Mouse (Mus musculus) myocyte (in vitro differentiated cells): ENCODE data around the gene Hint1. TPM values are rescaled to one million over a fixed set of nuclear protein-coding genes. Genes with fewer than 3 reads are reported as not detected.

Source experiments
- H3K27me3 ChIP-seq: one replicate; pipeline ENCODE4 v1.6.1; 2011; ENCODE audit not compliant: control insufficient read depth, insufficient read depth, insufficient read length
- H3K36me3 ChIP-seq: one replicate; pipeline ENCODE4 v1.6.1; 2011; ENCODE audit not compliant: control insufficient read depth, insufficient read depth
- H3K4me2 ChIP-seq: one replicate; pipeline ENCODE4 v1.6.1; 2011; ENCODE audit warnings: low read depth, control low read depth
- H3K4me3 ChIP-seq: one replicate; pipeline ENCODE4 v1.5.1; 2011; ENCODE audit warnings: mild to moderate bottlenecking, control low read depth, moderate library complexity
- H3K79me2 ChIP-seq: one replicate; pipeline ENCODE4 v1.6.1; 2011; ENCODE audit not compliant: control insufficient read depth, insufficient read depth
- H3ac ChIP-seq: one replicate; pipeline ENCODE4 v1.6.1; 2011; ENCODE audit not compliant: control insufficient read depth, insufficient read length
- CEBPB ChIP-seq: IDR thresholded peaks from 2 replicates; pipeline ENCODE4 v1.6.1; 2011; ENCODE audit warnings: mild to moderate bottlenecking, moderate library complexity; ENCODE audit not compliant: poor library complexity, insufficient read depth, severe bottlenecking
- E2F4 ChIP-seq: IDR thresholded peaks from one replicate; pipeline ENCODE4 v1.6.1; 2011; ENCODE audit warnings: mild to moderate bottlenecking, control low read depth, moderate library complexity; ENCODE audit not compliant: insufficient read depth
- MAX ChIP-seq: IDR thresholded peaks from one replicate; pipeline ENCODE4 v1.6.1; 2011; ENCODE audit warnings: low read depth, mild to moderate bottlenecking, control low read depth
- MYOD1 ChIP-seq, 3 experiments: IDR thresholded peaks; one replicate each; pipeline ENCODE4 v1.6.1; 2011; ENCODE audit warnings: control low read depth in 2 of 3, low read depth in 2 of 3, mild to moderate bottlenecking in 2 of 3, moderate library complexity in 1 of 3; ENCODE audit not compliant: insufficient read length in 2 of 3, control insufficient read depth in 1 of 3
- MYOG ChIP-seq, 3 experiments: IDR thresholded peaks; one replicate each; pipeline ENCODE4 v1.6.1; 2011; ENCODE audit warnings: control low read depth in 2 of 3, low read depth in 2 of 3, mild to moderate bottlenecking in 2 of 3; ENCODE audit not compliant: insufficient read length in 2 of 3, control insufficient read depth in 1 of 3, insufficient read depth in 1 of 3
- POLR2A ChIP-seq: IDR thresholded peaks from one replicate; pipeline ENCODE4 v1.6.1; 2011; ENCODE audit warnings: low read depth, mild to moderate bottlenecking, control low read depth, moderate library complexity; ENCODE audit not compliant: insufficient read length
- POLR2AphosphoS2 ChIP-seq: IDR thresholded peaks from one replicate; pipeline ENCODE4 v1.6.1; 2011; ENCODE audit warnings: low read depth, control low read depth; ENCODE audit not compliant: insufficient read length
- REST ChIP-seq: IDR thresholded peaks from one replicate; pipeline ENCODE4 v1.6.1; 2011; ENCODE audit warnings: mild to moderate bottlenecking, control low read depth, moderate library complexity; ENCODE audit not compliant: insufficient read depth, insufficient read length
- SRF ChIP-seq: IDR thresholded peaks from one replicate; pipeline ENCODE4 v1.6.1; 2011; ENCODE audit warnings: low read depth; ENCODE audit not compliant: control insufficient read depth, insufficient read length
- TCF12 ChIP-seq: IDR thresholded peaks from one replicate; pipeline ENCODE4 v1.6.1; 2011; ENCODE audit warnings: mild to moderate bottlenecking, control low read depth; ENCODE audit not compliant: poor library complexity, insufficient read depth, severe bottlenecking
- TCF3 ChIP-seq: IDR thresholded peaks from one replicate; pipeline ENCODE4 v1.6.1; 2011; ENCODE audit warnings: low read depth, control low read depth; ENCODE audit not compliant: insufficient read length
- USF1 ChIP-seq: IDR thresholded peaks from one replicate; pipeline ENCODE4 v1.6.1; 2011; ENCODE audit warnings: low read depth, mild to moderate bottlenecking, control low read depth, moderate library complexity
- polyA plus RNA-seq: library from polyadenylated mRNA; unstranded; fragments of >200 nt; fragmentation: generic; extraction: Trizol; gene quantifications from one replicate; pipeline ENCODE4 v1.2.1, GENCODE M21; 2012; ENCODE audit warnings: missing spikeins

Hint1 gene
- polyA plus RNA-seq, 1 experiment = 860 TPM

DNA sequence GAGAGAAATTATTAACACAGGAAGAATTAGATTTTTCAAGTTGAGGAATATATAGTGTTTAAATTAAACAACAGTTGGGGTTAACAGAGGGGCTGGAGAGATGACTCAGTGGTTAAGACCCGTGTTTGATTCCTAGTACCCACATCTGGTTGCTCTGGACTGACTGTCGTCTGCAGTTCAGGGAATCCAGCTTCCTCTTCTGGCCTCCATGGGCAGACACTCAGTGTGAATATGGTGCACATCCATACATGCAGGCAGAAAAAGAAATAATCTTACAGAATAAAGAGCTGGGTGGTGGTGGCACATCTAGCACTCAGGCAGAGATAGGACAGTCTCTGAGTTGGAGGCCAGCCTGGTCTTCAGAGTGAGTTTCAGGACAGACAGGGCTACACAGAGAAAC, 2.3 kb downstream of the Hint1 start:
- peak overlapping the region; percentile 66 for H3K4me2 ChIP-seq
- H3K27me3 ChIP-seq = no peaks in the 10 kb centered on the region
- H3K79me2 ChIP-seq = peaks cover 32% of the 10 kb centered on the region
- H3K36me3 ChIP-seq = peaks cover 41% of the 10 kb centered on the region
- no peak overlapping the region for H3ac ChIP-seq
- H3K4me3 ChIP-seq = no peak overlapping the region
- TF ChIP-seq E2F4 = no peak
- no peak for TF ChIP-seq MYOD1 (IDR thresholded peaks at IDR 0.05; ENCODE audit: control insufficient read depth in 1 of 3, insufficient read length in 2 of 3, low read depth in 2 of 3)
- TF ChIP-seq POLR2AphosphoS2 = no peak
- no peak for TF ChIP-seq USF1
- TF ChIP-seq TCF3 = no peak
- no peak for TF ChIP-seq POLR2A
- TF ChIP-seq MYOG (IDR thresholded peaks at IDR 0.05; ENCODE audit: control insufficient read depth in 1 of 3, insufficient read depth in 1 of 3, insufficient read length in 2 of 3, low read depth in 2 of 3) = no peak

DNA sequence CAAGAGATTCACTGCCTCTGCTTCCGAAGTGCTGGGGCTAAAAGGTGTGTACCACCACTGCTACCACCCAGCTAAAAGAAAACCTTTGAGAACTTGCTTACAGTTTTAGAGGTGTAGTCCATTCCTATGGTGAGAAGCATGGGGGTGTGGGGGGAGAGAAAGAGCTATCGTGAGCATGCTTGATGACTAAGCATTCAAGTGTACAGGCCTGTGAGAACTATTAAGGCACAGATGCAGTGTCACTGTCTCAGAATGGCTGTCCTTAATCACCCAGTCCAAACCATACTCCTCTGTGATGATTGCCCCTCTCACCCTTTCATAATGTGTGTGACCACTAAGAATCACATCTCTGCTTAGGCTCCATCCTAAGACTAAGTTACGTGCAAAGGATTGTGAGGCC, 3.1 kb downstream of the Hint1 start:
- Histone ChIP-seq H3K79me2 (peaks cover 32% of the 10 kb centered on the region), H3K36me3 (peaks cover 50% of the 10 kb centered on the region), H3K27me3 (no peaks in the 10 kb centered on the region), H3K4me3 (no peak overlapping the region), H3ac (no peak overlapping the region), H3K4me2 (no peak overlapping the region)
- no peak for TF ChIP-seq MYOG (IDR thresholded peaks at IDR 0.05; ENCODE audit: control insufficient read depth in 1 of 3, insufficient read depth in 1 of 3, insufficient read length in 2 of 3, low read depth in 2 of 3)
- TF ChIP-seq POLR2AphosphoS2 = peak; percentile 27

DNA sequence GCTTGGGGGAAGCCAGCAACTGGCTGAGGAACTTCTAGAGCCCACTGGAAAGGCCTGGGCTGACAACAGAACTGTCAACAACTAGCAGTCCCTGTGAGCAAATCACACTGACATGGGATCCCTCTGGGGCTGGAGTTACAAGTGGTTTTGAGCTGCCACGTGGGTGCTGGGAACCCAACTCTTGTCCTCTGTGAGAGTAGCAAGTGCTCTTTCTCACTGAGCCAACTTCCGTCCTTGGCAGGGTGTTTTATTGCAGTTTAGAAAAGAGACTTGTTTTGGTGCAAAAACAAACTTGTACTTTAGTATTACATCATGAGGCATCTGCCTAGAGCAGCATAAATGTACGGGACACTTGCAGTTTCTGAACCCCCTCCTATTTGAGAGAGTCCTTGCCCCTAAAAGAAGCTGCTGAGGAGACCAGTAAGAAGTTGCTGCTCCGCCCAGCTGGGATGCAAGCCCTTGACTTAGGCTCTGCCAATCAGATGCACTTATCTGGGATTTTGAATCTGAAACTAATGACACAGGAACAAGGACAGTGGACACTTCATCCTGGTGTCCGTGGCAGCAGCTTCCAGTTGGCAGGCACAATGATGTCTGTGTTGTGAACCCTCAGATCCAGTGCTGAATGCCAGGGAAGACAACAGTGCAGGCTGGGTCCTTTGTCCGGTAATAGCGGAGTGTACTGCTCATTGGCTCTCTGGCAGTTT, 5.8 kb downstream of the Hint1 start:
- peak; percentile 73 for TF ChIP-seq POLR2AphosphoS2
- TF ChIP-seq MYOD1 (IDR thresholded peaks at IDR 0.05; ENCODE audit: control insufficient read depth in 1 of 3, insufficient read length in 2 of 3, low read depth in 2 of 3) = no peak
- no peak for TF ChIP-seq SRF
- peak; percentile 19 for TF ChIP-seq POLR2A
- no peak for TF ChIP-seq TCF12
- H3K4me2 ChIP-seq = no peak overlapping the region
- no peak overlapping the region for H3K4me3 ChIP-seq
- H3K27me3 ChIP-seq = no peaks in the 10 kb centered on the region
- no peak overlapping the region for H3ac ChIP-seq
- H3K79me2 ChIP-seq = peaks cover 28% of the 10 kb centered on the region
- peaks cover 52% of the 10 kb centered on the region for H3K36me3 ChIP-seq

DNA sequence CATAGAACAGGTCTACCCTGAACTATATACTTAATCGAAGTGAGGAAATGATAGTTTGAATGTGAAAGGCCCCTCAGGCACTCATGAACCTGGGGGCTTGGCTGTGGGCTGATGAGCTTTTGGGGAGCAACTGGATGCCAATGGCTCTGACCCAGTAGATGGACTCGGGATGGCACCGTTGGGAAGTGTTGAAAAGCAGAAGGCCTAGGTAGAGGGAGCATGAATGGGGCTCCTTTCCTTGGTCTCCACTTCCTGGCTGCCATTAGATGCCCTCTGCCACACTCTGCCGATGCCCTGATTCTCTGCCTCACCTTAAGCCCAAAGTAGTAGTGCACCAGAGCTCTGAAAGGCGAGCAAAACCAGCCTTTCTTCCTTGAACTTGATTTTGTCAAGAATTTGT, 9.8 kb downstream of the Hint1 start:
- H3ac ChIP-seq = no peak overlapping the region
- no peak overlapping the region for H3K4me3 ChIP-seq
- TF ChIP-seq POLR2A (no peak), POLR2AphosphoS2 (no peak), E2F4 (no peak), MYOD1 (IDR thresholded peaks at IDR 0.05; ENCODE audit: control insufficient read depth in 1 of 3, insufficient read length in 2 of 3, low read depth in 2 of 3) (no peak), MAX (no peak), TCF12 (no peak), CEBPB (no peak), MYOG (IDR thresholded peaks at IDR 0.05; ENCODE audit: control insufficient read depth in 1 of 3, insufficient read depth in 1 of 3, insufficient read length in 2 of 3, low read depth in 2 of 3) (no peak), SRF (no peak), TCF3 (no peak), REST (no peak), USF1 (no peak)
- H3K79me2 ChIP-seq = no peaks in the 10 kb centered on the region
- H3K27me3 ChIP-seq = no peaks in the 10 kb centered on the region
- H3K4me2 ChIP-seq = no peak overlapping the region
- peaks cover 33% of the 10 kb centered on the region for H3K36me3 ChIP-seq

DNA sequence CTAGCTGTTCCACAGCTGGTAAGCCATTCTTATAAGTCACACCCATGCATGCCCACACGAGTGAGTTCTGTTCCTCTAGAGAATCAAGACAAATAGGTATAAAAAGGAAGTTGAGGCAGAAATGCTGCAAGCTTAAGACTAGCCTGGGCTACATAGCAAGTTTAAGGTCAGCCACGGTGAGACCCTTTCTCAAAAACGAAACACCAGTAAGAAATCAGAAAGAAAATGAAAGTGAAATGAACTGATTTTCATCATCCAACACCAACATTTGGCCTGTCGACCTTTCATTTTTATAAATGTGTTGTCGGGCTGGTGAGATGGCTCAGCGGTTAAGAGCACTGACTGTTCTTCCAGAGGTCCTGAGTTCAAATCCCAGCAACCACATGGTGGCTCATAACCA, 12.7 kb downstream of the Hint1 start:
- Histone ChIP-seq H3K79me2 (no peaks in the 10 kb centered on the region), H3K27me3 (no peaks in the 10 kb centered on the region), H3K4me3 (no peak overlapping the region), H3K4me2 (peak overlapping the region; percentile 10), H3K36me3 (peaks cover 6% of the 10 kb centered on the region), H3ac (no peak overlapping the region)
- TF ChIP-seq POLR2A (no peak), REST (no peak)

DNA sequence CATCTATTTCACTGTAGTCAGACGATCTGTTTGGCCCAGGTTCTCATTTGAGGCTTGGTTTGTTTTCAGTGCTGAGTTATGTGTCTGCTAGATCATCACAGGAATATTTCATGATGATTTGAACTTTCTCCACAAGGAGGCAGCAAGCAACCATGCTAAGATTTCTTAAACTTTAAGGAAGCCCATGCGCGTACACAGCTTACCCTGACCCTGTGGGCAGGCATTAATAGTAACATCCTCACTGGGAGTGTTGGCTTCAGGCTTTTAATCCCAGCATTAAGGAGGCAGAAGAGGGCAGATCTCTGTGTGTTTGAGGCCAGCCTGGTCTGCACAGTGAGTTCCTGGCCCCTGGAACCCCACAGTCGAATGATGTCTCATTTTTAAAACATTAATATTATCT, 13.3 kb downstream of the Hint1 start:
- no peaks in the 10 kb centered on the region for H3K79me2 ChIP-seq
- no peaks in the 10 kb centered on the region for H3K27me3 ChIP-seq
- H3ac ChIP-seq = no peak overlapping the region
- no peak overlapping the region for H3K4me3 ChIP-seq
- H3K36me3 ChIP-seq = peaks cover under 1% of the 10 kb centered on the region
- H3K4me2 ChIP-seq = no peak overlapping the region
- no peak for TF ChIP-seq POLR2AphosphoS2
- no peak for TF ChIP-seq USF1
- TF ChIP-seq TCF12 = no peak
- TF ChIP-seq POLR2A = no peak
- TF ChIP-seq E2F4 = no peak
- no peak for TF ChIP-seq CEBPB
- no peak for TF ChIP-seq MYOD1 (IDR thresholded peaks at IDR 0.05; ENCODE audit: control insufficient read depth in 1 of 3, insufficient read length in 2 of 3, low read depth in 2 of 3)
- TF ChIP-seq MAX = no peak
- TF ChIP-seq REST = no peak
- no peak for TF ChIP-seq TCF3
- TF ChIP-seq SRF = no peak
- no peak for TF ChIP-seq MYOG (IDR thresholded peaks at IDR 0.05; ENCODE audit: control insufficient read depth in 1 of 3, insufficient read depth in 1 of 3, insufficient read length in 2 of 3, low read depth in 2 of 3)
